Mouse (Mus musculus) heart, embryonic 11.5 days (tissue): Measurements from ENCODE around the gene Scnm1. TPM values are rescaled to one million over a fixed set of nuclear protein-coding genes. Genes with fewer than 3 reads are reported as not detected.
A peak's percentile ranks its signal among the peaks of the same experiment; 100 is the strongest.

Experiments
- ATAC-seq: fragments of 200-750 bp; cut with Nextera tagmentation; replicated peaks from 2 replicates; pipeline ENCODE4 v1.8.0; 2017; ENCODE audit warnings: moderate library complexity; ENCODE audit not compliant: insufficient number of reproducible peaks, low FRiP score, low TSS enrichment
- H3K27ac ChIP-seq: fragments of 300-500 bp; sonication (generic); 2 replicates; pipeline ENCODE4 v1.5.1; 2014; ENCODE audit warnings: mild to moderate bottlenecking, low read depth, low read length
- H3K27me3 ChIP-seq: fragments of 300-500 bp; sonication (generic); 2 replicates; pipeline ENCODE4 v1.6.1; 2014; ENCODE audit warnings: mild to moderate bottlenecking, low read length, mixed read lengths; ENCODE audit not compliant: control insufficient read depth, insufficient read depth
- H3K36me3 ChIP-seq: fragments of 300-500 bp; sonication (generic); 2 replicates; pipeline ENCODE4 v1.6.1; 2014; ENCODE audit warnings: mild to moderate bottlenecking, low read length, moderate library complexity, mixed read lengths; ENCODE audit not compliant: control insufficient read depth, insufficient read depth
- H3K4me1 ChIP-seq: fragments of 300-500 bp; sonication (generic); 2 replicates; pipeline ENCODE4 v1.6.1; 2014; ENCODE audit warnings: low read length; ENCODE audit not compliant: control insufficient read depth, insufficient read depth
- H3K4me2 ChIP-seq: fragments of 300-500 bp; sonication (generic); 2 replicates; pipeline ENCODE4 v1.6.1; 2014; ENCODE audit warnings: mild to moderate bottlenecking, moderate library complexity
- H3K4me3 ChIP-seq: fragments of 300-500 bp; sonication (generic); 2 replicates; pipeline ENCODE4 v1.5.1; 2014; ENCODE audit warnings: low read depth, low read length
- H3K9ac ChIP-seq: fragments of 300-500 bp; sonication (generic); 2 replicates; pipeline ENCODE4 v1.6.1; 2014; ENCODE audit warnings: mild to moderate bottlenecking, low read depth, low read length, moderate library complexity
- H3K9me3 ChIP-seq: fragments of 300-500 bp; sonication (generic); replicated peaks from 2 replicates; pipeline ENCODE4 v1.6.1; 2016; ENCODE audit warnings: low read length; ENCODE audit not compliant: control insufficient read depth
- WGBS: fragments of 180-500 bp; shearing (Covaris S2); extraction: QIAGEN DNeasy Blood & Tissue Kit; methylation state at CpG from one replicate; pipeline ENCODE4 v1.1.7; 2014; ENCODE audit not compliant: insufficient replicate concordance; 5-methylcytosine and 5-hydroxymethylcytosine counted together
- polyA plus RNA-seq: library from polyadenylated mRNA; unstranded; fragments of >200 nt; fragmentation: Nextera tagmentation; extraction: Ambion mirVana; gene quantifications from 2 replicates; pipeline ENCODE4 v1.2.1, GENCODE M21; 2014

The Scnm1 gene
- polyA plus RNA-seq, 1 experiment from 2014 or later: 57.7 TPM

DNA sequence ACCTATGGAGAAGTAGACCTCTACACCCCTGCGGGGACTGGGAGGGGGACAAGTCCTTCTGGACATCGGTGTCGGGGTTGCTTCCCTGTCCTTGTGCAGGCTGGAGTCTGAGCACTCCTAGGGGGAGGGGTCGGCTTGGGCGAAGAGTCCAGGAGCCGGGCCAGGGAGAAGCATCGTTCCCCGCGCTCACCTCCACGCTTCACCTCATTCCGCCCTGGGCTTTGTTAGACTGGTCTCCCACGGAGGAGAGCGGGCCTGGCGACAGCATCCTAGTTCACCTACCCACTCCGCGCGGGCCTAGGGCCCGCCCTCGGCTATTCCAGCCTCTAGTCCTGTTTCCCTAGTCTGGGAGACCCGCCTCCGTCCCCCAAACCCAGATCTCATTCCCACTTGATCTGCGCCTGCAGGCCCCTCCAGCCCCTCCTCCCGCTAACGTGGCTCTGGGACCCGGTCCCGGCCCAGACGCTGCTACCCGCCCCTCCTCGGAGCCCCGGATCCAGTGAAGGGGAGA, 27.3 kb upstream of the Scnm1 start:
- peaks cover 9% of the 10 kb centered on the region for H3K27me3 ChIP-seq
- under 1% methylated on average over 30 of the region's 30 CpGs for WGBS
- H3K4me2 ChIP-seq: peak overlapping the region; percentile 96
- no peak overlapping the region for H3K27ac ChIP-seq
- H3K9me3 ChIP-seq: no peaks in the 10 kb centered on the region
- no peak for ATAC-seq
- peak overlapping the region; percentile 78 for H3K9ac ChIP-seq
- peak overlapping the region; percentile 76 for H3K4me3 ChIP-seq
- no peaks in the 10 kb centered on the region for H3K36me3 ChIP-seq
- H3K4me1 ChIP-seq: peaks cover 29% of the 10 kb centered on the region

DNA sequence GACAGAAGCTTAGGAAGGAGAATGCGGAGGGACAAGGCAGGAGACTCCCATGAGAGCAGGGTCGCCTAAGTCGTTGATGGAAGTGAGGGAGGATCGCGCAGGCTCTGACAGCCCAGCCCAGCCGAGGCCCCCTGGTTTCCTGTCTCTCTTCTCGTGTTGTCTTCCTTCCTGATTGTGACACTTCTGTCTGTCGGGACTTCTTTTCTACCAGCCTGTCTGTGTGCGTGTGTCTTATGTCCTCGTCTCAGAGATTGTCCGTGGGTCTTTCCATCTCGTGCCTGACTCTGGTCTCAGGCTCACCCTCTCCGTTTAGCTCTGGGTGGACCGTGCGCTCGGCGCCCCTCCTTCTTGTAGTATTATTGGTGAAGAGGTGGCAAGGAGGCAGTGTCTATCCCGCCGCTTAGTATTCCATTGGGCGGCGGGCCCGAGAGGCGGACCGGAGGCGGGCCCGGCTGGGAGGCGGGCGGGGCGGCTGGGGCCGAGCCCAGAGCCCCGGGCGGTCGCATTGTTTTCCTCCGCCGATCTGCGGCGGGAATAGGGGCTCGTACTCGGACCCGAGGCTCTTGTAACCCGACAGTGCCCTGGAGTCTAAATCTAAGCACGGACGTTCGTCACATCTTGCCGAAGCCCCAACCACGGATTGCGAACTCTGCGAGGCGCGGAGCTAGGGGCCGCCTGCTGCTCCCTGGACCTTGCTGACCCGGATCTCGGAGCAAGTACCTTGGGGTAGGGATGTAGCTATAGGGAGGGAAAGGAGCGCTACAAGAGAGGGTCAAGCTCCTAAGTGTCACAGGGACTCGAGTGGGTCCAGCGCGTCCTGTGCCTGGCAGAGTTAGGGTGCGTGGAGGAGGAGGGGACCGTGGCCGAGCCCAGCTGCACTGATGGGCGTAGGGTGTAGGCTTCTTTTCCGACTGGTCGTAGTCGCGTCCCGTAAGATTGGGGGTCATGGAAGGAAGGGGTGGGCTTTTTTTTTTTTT, 26.5 kb upstream of the Scnm1 start, which contains the start of gene Sema6c:
Sema6c (plus strand) TSS at position 471 of the 977 bp plus-strand sequence.
- H3K36me3 ChIP-seq: no peaks in the 10 kb centered on the region
- H3K27ac ChIP-seq: no peak within 1 kb of the TSS

DNA sequence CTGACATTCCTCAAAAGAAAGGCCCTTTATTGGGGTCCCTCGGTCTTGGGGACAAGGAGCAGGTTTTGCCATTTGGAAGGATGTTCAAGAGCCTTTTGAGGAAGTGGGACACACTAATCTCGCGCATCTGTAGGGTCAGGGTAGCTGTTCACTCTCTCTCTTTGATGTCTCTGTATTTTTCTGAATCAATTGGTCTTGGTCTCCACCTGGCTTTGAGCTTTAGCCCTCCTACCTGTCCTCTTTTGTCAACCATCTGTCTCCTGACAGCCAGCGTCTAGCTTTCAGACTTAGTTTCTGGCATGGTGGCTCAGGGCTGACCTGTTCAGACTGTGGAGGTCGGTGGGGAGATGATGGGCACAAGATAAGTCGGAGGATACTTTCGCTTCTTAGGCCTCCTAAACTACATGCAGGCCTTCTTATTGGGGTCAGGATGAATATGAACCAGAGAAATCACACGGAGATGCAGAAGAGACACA, 25.7 kb upstream of the Scnm1 start:
- H3K4me1 ChIP-seq: peaks cover 29% of the 10 kb centered on the region
- ATAC-seq: no peak
- H3K27ac ChIP-seq: no peak overlapping the region
- H3K4me2 ChIP-seq: peak overlapping the region; percentile 96
- peak overlapping the region; percentile 76 for H3K4me3 ChIP-seq
- H3K9me3 ChIP-seq: no peaks in the 10 kb centered on the region
- peak overlapping the region; percentile 63 for H3K9ac ChIP-seq
- peaks cover 9% of the 10 kb centered on the region for H3K27me3 ChIP-seq
- no peaks in the 10 kb centered on the region for H3K36me3 ChIP-seq
- WGBS: 11% methylated on average over 8 of the region's 8 CpGs

More for the DNA sequence above, 26.5 kb upstream of the Scnm1 start, which contains the start of gene Sema6c:
- Histone ChIP-seq H3K4me2 (peak within 1 kb of the TSS; percentile 96), H3K4me3 (peak within 1 kb of the TSS; percentile 76), H3K4me1 (peaks cover 29% of the 10 kb centered on the region), H3K9me3 (no peaks in the 10 kb centered on the region), H3K9ac (peak within 1 kb of the TSS; percentile 78), H3K27me3 (peaks cover 9% of the 10 kb centered on the region)
- ATAC-seq: peak; percentile 90
- WGBS: under 1% methylated on average over 66 of the region's 66 CpGs

DNA sequence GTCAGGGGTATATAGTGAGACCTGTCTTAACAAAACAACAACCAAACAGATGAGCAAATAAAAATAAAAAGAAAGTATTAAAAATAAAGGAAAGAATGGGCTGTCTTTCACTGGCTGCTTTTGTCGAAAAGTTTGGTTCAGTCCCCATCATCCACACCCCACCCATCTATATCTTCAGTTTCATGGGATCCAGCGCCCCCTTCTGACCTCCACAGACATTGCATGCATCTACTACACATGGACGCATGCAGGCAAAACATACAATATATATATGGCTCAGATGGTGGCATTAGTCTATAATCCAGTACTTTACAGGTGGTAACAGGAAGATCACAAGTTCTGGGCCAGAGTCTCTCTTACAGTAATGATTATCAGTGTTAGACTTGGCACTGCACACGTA, 20.1 kb upstream of the Scnm1 start:
- H3K4me1 ChIP-seq: no peaks in the 10 kb centered on the region
- no peak overlapping the region for H3K4me3 ChIP-seq
- no peak overlapping the region for H3K9ac ChIP-seq
- H3K27me3 ChIP-seq: 0 out of 2 replicates have a peak, but pooled peaks cover 1% of the 10 kb centered on the region
- no peaks in the 10 kb centered on the region for H3K9me3 ChIP-seq
- WGBS: 46% methylated on average over 4 of the region's 4 CpGs
- H3K4me2 ChIP-seq: no peak overlapping the region
- H3K36me3 ChIP-seq: no peaks in the 10 kb centered on the region
- H3K27ac ChIP-seq: no peak overlapping the region
- ATAC-seq: no peak

DNA sequence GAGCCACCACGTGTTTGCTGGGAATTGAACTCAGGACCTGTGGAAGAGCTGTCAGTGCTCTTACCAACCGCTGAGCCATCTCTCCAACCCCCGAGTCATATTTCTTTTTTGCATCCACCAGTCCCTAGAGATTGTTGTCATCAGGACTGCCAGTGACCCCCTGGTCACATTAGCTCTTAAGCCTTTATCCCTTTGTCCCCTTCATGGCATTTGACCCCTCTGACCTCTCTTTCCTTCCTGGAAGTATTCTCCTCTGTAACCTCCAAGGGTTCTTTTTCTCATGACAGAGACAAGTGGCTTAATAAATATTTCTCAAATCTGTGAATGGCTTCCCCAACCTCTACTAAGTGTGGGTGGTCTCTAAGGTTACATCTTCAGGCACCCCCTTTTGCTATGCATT, 14.1 kb upstream of the Scnm1 start:
- Histone ChIP-seq H3K9me3 (no peaks in the 10 kb centered on the region), H3K4me2 (no peak overlapping the region), H3K9ac (no peak overlapping the region), H3K27me3 (no peaks in the 10 kb centered on the region), H3K36me3 (no peaks in the 10 kb centered on the region), H3K4me1 (no peaks in the 10 kb centered on the region), H3K27ac (no peak overlapping the region), H3K4me3 (no peak overlapping the region)
- WGBS: 58% methylated on average over 3 of the region's 3 CpGs
- no peak for ATAC-seq

DNA sequence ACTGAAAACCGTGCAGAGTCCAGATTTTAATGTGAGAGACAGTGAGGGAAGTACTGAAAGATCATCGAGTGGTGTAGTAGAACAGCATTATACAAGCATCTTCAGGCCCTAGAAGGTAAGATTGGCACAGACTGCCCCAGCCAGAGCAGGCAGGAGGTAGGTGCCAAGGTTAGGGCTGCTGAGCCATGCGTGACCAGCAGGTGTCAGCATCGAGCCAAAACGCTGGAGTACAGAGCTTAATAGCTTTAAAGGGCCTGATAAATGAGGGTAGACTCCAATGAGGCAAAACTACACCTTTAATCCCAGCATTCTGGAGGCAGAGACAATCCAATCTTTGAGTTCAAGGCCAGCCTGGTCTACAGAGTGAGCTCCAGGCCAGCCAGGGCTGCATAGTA, 8.8 kb upstream of the Scnm1 start:
- no peak for ATAC-seq
- Histone ChIP-seq H3K36me3 (no peaks in the 10 kb centered on the region), H3K27me3 (peaks cover 2% of the 10 kb centered on the region; the same call in 1 of the 2 replicates), H3K9ac (no peak overlapping the region), H3K4me1 (no peaks in the 10 kb centered on the region), H3K4me3 (no peak overlapping the region), H3K4me2 (no peak overlapping the region), H3K9me3 (no peaks in the 10 kb centered on the region), H3K27ac (no peak overlapping the region)
- 9% methylated on average over 5 of the region's 5 CpGs for WGBS

DNA sequence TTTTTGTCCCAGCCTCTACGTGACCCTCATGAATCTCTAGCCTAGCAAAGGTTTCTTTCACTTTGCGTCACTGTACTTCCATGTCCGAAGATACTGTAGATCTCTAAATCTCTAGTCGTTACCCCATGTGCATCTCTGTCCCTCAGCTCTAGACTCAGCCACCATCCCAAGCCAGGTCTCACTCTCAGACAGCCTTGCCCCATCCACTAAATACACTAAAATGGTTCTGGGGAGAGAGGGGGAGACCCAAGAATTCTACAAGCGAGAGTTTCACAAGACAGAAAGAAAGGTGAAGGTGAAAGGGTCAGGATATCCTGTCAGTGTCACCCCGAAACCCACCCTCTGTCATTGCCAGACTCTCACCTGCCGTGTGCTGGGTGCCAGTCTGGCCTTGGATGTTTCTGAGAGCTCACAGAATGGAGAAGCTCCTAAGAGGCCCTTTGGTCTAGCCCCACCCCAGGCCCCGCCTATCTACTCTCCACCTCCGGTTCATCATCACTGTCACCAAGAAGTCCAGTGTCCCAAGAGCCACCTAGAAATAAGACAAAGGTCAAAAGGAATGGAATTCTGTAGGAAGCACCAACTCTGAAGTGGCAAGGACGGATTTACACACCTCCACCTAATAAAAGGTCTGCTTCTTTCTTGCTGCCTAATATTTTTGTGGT, 8.3 kb upstream of the Scnm1 start, which contains the start of gene Tnfaip8l2:
Tnfaip8l2 (minus strand) TSS at position 409 of the 665 bp plus-strand sequence.
- 77% methylated on average over 10 of the region's 10 CpGs for WGBS

DNA sequence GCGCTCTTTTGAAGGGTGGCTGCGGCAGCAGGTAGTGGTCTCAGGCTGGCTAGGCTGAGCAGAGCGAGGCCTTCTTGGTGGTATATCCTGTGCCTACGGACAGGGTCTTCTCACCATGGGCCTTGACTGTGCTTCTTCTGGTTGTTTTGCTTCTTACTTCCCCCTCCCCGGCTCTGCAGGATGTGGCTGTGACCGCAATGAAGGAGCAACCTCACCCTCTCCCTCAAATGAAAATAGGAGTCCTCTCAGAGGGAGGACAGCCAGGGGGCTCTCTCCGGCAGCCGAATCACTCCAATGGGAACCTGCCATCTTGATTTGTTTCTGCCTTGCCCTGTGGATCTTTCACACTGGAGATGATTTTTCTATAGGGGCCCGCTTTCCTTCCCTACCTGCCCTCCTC, 7.7 kb upstream of the Scnm1 start:
- 89% methylated on average over 9 of the region's 9 CpGs for WGBS
- H3K36me3 ChIP-seq: no peaks in the 10 kb centered on the region
- peaks cover 2% of the 10 kb centered on the region; the same call in 1 of the 2 replicates for H3K27me3 ChIP-seq
- no peak overlapping the region for H3K4me3 ChIP-seq
- H3K9ac ChIP-seq: no peak overlapping the region
- no peaks in the 10 kb centered on the region for H3K4me1 ChIP-seq
- ATAC-seq: no peak
- H3K9me3 ChIP-seq: no peaks in the 10 kb centered on the region
- no peak overlapping the region for H3K4me2 ChIP-seq
- no peak overlapping the region for H3K27ac ChIP-seq

More for the DNA sequence above, 8.3 kb upstream of the Scnm1 start, which contains the start of gene Tnfaip8l2:
- ATAC-seq: no peak
- Histone ChIP-seq H3K4me3 (no peak within 1 kb of the TSS), H3K4me1 (no peaks in the 10 kb centered on the region), H3K9ac (no peak within 1 kb of the TSS), H3K27me3 (peaks cover 2% of the 10 kb centered on the region; the same call in 1 of the 2 replicates), H3K9me3 (no peaks in the 10 kb centered on the region), H3K4me2 (no peak within 1 kb of the TSS), H3K36me3 (no peaks in the 10 kb centered on the region), H3K27ac (no peak within 1 kb of the TSS)
